In the genomic region with DNA sequence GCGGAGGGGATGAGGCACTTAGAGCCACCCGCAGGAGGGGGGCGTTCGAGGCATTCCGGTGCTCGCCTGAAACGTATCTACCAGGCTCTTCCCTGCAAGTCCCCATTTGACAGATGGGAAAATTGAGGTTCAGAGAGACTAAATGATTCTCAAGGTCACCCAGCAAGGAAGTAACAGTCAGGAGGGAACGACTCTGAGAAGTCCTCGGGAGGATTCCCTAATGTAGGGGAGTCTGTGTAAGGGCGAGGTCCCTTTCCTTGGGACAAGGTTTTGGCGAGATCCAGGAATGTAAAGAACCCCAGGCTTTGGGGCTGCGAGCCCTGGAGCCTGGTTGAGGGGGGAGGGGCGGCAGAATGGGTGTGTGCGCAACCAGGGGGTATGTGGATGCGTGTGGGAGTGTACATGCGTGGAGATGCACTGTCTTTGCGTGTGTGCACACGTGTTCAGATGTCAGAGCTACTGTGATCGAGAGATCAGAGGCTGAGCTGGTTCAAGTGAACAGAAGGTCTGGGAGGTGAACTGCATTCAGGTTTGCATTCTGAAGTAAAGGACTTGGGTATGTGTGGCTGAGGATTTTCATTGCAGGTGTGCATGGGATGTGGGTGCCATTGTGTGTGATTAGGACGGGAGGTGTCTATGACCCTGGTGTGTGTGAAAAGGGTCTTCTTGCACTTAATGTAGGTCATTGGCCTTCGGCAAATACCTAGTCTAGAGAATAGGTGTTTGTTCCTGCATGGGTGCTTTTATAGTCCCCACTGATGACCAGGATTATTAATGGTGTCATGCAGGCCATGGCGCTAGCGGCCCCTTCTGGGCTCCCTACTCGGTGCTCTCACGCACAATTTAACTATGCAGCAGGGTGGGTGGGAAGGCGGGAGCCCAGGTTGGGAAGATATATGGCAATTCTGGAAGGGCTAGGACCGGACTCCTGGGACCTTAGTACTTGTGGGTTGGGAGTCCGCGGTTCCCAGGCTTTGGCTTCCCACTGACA, we compare ENCODE assay signal across 7 mouse cellular contexts. TPM values are rescaled to one million over a fixed set of nuclear protein-coding genes. Genes with fewer than 3 reads are reported as not detected.
DNase-seq lines count a peak whose midpoint lies in the region; ATAC-seq and TF ChIP-seq lines count a peak whose summit lies in the region.

No protein-coding gene starts in this region.

- H3K36me3 ChIP-seq in spleen, adult 2 months (ENCODE audit: control insufficient read depth, insufficient read depth, low read length), result peaks cover 27% of the 10 kb centered on the region
- H3K36me3 ChIP-seq in embryonic facial prominence, embryonic 14.5 days (ENCODE audit: control insufficient read depth, insufficient read depth, low read length), result no peaks in the 10 kb centered on the region
- no peaks in the 10 kb centered on the region for H3K36me3 ChIP-seq in intestine, embryonic 15.5 days

- peak overlapping the region; percentile 83 for H3K4me3 ChIP-seq in spleen, adult 2 months (ENCODE audit: extremely low read depth, insufficient read depth, insufficient read length)
- H3K4me3 ChIP-seq in embryonic facial prominence, embryonic 14.5 days (ENCODE audit: low read depth, low read length), result peak overlapping the region; percentile 66
- peak overlapping the region; percentile 65 for H3K4me3 ChIP-seq in intestine, embryonic 15.5 days (replicated peaks)

- H3K27ac ChIP-seq in spleen, adult 2 months (ENCODE audit: insufficient read depth, low read length), result peak overlapping the region; percentile 99
- no peak overlapping the region for H3K27ac ChIP-seq in embryonic facial prominence, embryonic 14.5 days (replicated peaks; ENCODE audit: low read depth, low read length)
- no peak overlapping the region for H3K27ac ChIP-seq in intestine, embryonic 15.5 days

- ATAC-seq in embryonic facial prominence, embryonic 14.5 days (ENCODE audit: low read depth), result no peak
- peak; percentile 3; the same call in 1 of the 2 replicates for ATAC-seq in intestine, embryonic 15.5 days

- TF ChIP-seq POLR2A in spleen, adult 2 months (IDR thresholded peaks at IDR 0.05; ENCODE audit: low read depth, low read length), result no peak

- peak overlapping the region; percentile 99 for H3K4me2 ChIP-seq in embryonic facial prominence, embryonic 14.5 days (ENCODE audit: low read depth, low read length)
- peak overlapping the region; percentile 98 for H3K4me2 ChIP-seq in intestine, embryonic 15.5 days (replicated peaks)

- H3K9me3 ChIP-seq in embryonic facial prominence, embryonic 14.5 days (ENCODE audit: control insufficient read depth, low read length), result no peaks in the 10 kb centered on the region
- H3K9me3 ChIP-seq in intestine, embryonic 15.5 days, result no peaks in the 10 kb centered on the region

- no peak for TF ChIP-seq CTCF in spleen, adult 2 months (IDR thresholded peaks at IDR 0.05; ENCODE audit: extremely low read depth, insufficient read depth, insufficient read length, insufficient replicate concordance)

- WGBS in spleen, adult 2 months, result under 1% methylated on average over 29 of the region's 29 CpGs
- WGBS in embryonic facial prominence, embryonic 14.5 days, result 2% methylated on average over 29 of the region's 29 CpGs
- WGBS in intestine, embryonic 15.5 days, result 2% methylated on average over 29 of the region's 29 CpGs

- H3K27me3 ChIP-seq in spleen, adult 2 months (ENCODE audit: control insufficient read depth, insufficient read depth, low read length), result no peaks in the 10 kb centered on the region
- H3K27me3 ChIP-seq in embryonic facial prominence, embryonic 14.5 days (replicated peaks; ENCODE audit: control insufficient read depth, insufficient read depth, low read length), result peaks cover 38% of the 10 kb centered on the region
- peaks cover 37% of the 10 kb centered on the region for H3K27me3 ChIP-seq in intestine, embryonic 15.5 days (replicated peaks)

- peak; percentile 46 to 54 for DNase-seq in spleen, adult 2 months (ENCODE audit: low read depth in 1 of 2, low spot score in 2 of 2)
- no peak for DNase-seq in spleen, adult 12 weeks (ENCODE audit: low spot score)
- DNase-seq in embryonic facial prominence, embryonic 14.5 days (ENCODE audit: low spot score), result no peak
- peak; percentile 41 for DNase-seq in lung, postnatal 36 days
- peak; percentile 65 to 66 for DNase-seq in thymus, postnatal 10 days (ENCODE audit: low spot score in 2 of 2)
- DNase-seq in Muller cell, postnatal 12 days (ENCODE audit: inconsistent ontology term), result no peak

- peaks cover 15% of the 10 kb centered on the region; the same call in 1 of the 2 replicates for H3K4me1 ChIP-seq in spleen, adult 2 months (ENCODE audit: control insufficient read depth, insufficient read depth, insufficient read length)
- peaks cover 32% of the 10 kb centered on the region for H3K4me1 ChIP-seq in embryonic facial prominence, embryonic 14.5 days (ENCODE audit: control insufficient read depth, insufficient read depth, low read length)
- H3K4me1 ChIP-seq in intestine, embryonic 15.5 days (replicated peaks), result peaks cover 39% of the 10 kb centered on the region

- peak overlapping the region; percentile 68 for H3K9ac ChIP-seq in embryonic facial prominence, embryonic 14.5 days (ENCODE audit: low read depth, low read length)
- peak overlapping the region; percentile 60 for H3K9ac ChIP-seq in intestine, embryonic 15.5 days

RNA-seq across cellular contexts. Expression of a gene that starts 1.3 kb away (rescaled TPM):
- polyA plus RNA-seq in spleen, adult 2 months (2012; rRNA removed), result 681 and 703 TPM in 2 replicates
- 36.2 and 48.2 TPM in 2 replicates for polyA plus RNA-seq in embryonic facial prominence, embryonic 14.5 days (2014; fragmentation: Nextera tagmentation; extraction: Ambion mirVana)
- 36.9 and 48.6 TPM in 2 replicates for polyA plus RNA-seq in intestine, embryonic 15.5 days (2015; fragmentation: Nextera tagmentation; extraction: Ambion mirVana)

RNA-seq across cellular contexts. Expression of a gene that starts 16.2 kb away (rescaled TPM):
- polyA plus RNA-seq in spleen, adult 2 months (2012; rRNA removed), result 7.3 and 8.1 TPM in 2 replicates
- 49.5 and 84.3 TPM in 2 replicates for polyA plus RNA-seq in embryonic facial prominence, embryonic 14.5 days (2014; fragmentation: Nextera tagmentation; extraction: Ambion mirVana)
- 6.1 and 6.3 TPM in 2 replicates for polyA plus RNA-seq in intestine, embryonic 15.5 days (2015; fragmentation: Nextera tagmentation; extraction: Ambion mirVana)

RNA-seq across cellular contexts. Expression of a gene that starts 18.1 kb away (rescaled TPM):
- 2.2 and 2.9 TPM in 2 replicates for polyA plus RNA-seq in spleen, adult 2 months (2012; rRNA removed)
- polyA plus RNA-seq in embryonic facial prominence, embryonic 14.5 days (2014; fragmentation: Nextera tagmentation; extraction: Ambion mirVana), result 2.3 and 3.4 TPM in 2 replicates
- 1.1 and 2.0 TPM in 2 replicates for polyA plus RNA-seq in intestine, embryonic 15.5 days (2015; fragmentation: Nextera tagmentation; extraction: Ambion mirVana)

RNA-seq across cellular contexts. Expression of a gene that starts 36.9 kb away (rescaled TPM):
- polyA plus RNA-seq in spleen, adult 2 months (2012; rRNA removed), result 177 and 239 TPM in 2 replicates
- 135 and 140 TPM in 2 replicates for polyA plus RNA-seq in embryonic facial prominence, embryonic 14.5 days (2014; fragmentation: Nextera tagmentation; extraction: Ambion mirVana)
- 118 and 129 TPM in 2 replicates for polyA plus RNA-seq in intestine, embryonic 15.5 days (2015; fragmentation: Nextera tagmentation; extraction: Ambion mirVana)

RNA-seq across cellular contexts. Expression of a gene that starts 59.5 kb away (rescaled TPM):
- 487 and 792 TPM in 2 replicates for polyA plus RNA-seq in spleen, adult 2 months (2012; rRNA removed)
- 9.8 and 9.9 TPM in 2 replicates for polyA plus RNA-seq in embryonic facial prominence, embryonic 14.5 days (2014; fragmentation: Nextera tagmentation; extraction: Ambion mirVana)
- 8.8 and 11.0 TPM in 2 replicates for polyA plus RNA-seq in intestine, embryonic 15.5 days (2015; fragmentation: Nextera tagmentation; extraction: Ambion mirVana)

Comparison
In these comparisons a context has a peak if more than half of its experiments do, and no peak if none do; other contexts are left out.
1. DNase-seq: peak in spleen, adult 2 months (2 of 2), lung, postnatal 36 days (single experiment) and thymus, postnatal 10 days (2 of 2); none in spleen, adult 12 weeks (single experiment), embryonic facial prominence, embryonic 14.5 days (single experiment) and Muller cell, postnatal 12 days (single experiment).
2. RNA of a gene that starts 1.3 kb away (polyA plus RNA-seq): 681 to 703 TPM in spleen, adult 2 months; 36.2 to 48.2 TPM in embryonic facial prominence, embryonic 14.5 days and 36.9 to 48.6 TPM in intestine, embryonic 15.5 days; every median in the first group is over 10 times any median in the second.
3. Peak in every context shown above with its lines, with median percentiles within 50 percentile points of each other: H3K4me3 ChIP-seq.